ENCODE assay signal across 24 mouse cellular contexts in the genomic region with DNA sequence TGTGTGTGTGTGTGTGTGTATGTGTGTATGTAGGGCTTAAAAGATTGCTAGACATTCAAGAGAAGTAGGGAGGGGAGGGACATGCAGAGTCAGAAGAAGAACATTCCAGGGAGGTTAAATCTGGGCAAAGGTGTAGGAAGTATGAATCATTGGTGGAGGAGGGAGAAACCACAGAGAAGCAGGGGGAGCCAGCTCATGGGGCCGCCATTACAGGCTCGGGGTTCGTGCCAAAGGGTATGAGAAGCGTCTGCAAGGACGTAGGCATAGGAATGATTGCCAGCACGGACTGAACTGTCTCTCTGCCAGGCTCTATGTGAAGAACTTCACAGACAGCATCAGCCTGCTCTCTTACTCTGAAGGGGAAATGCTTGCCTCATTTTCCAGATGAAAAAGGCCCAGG. TPM values are rescaled to one million over a fixed set of nuclear protein-coding genes. Genes with fewer than 3 reads are reported as not detected.
DNase-seq lines count a peak whose midpoint lies in the region; ATAC-seq and TF ChIP-seq lines count a peak whose summit lies in the region.
"Had no signal": no experiment of that assay in that cellular context is flagged by ENCODE, and none has a peak within 500 bp of the region (broad histone marks: within the 10 kb centered on the region; RNA-seq: fewer than 3 reads in every experiment).

No protein-coding gene starts in this region.

- H3K27ac ChIP-seq in lung, postnatal 0 days (ENCODE audit: low read length): no peak overlapping the region
- H3K27ac ChIP-seq: heart, embryonic 15.5 days; hindbrain, embryonic 10.5 days; kidney, postnatal 0 days; liver, embryonic 15.5 days; midbrain, embryonic 12.5 days; neural tube, embryonic 12.5 days; stomach, embryonic 15.5 days had no signal

- H3ac ChIP-seq in C2C12 (ENCODE audit: control insufficient read depth, insufficient read length, low read depth) (no peak overlapping the region), myocyte (ENCODE audit: control insufficient read depth, insufficient read length) (no peak overlapping the region)

- no peaks in the 10 kb centered on the region for H3K36me3 ChIP-seq in lung, postnatal 0 days (ENCODE audit: insufficient read depth, low read length)
- peaks cover 67% of the 10 kb centered on the region for H3K36me3 ChIP-seq in C2C12 (ENCODE audit: control insufficient read depth, insufficient read depth)
- no peaks in the 10 kb centered on the region for H3K36me3 ChIP-seq in myocyte (ENCODE audit: control insufficient read depth, insufficient read depth)
- H3K36me3 ChIP-seq: hindbrain, embryonic 10.5 days; liver, embryonic 15.5 days; midbrain, embryonic 12.5 days; neural tube, embryonic 12.5 days; stomach, embryonic 15.5 days had no signal

- H3K79me2 ChIP-seq in C2C12 (ENCODE audit: control insufficient read depth, insufficient read depth) (peaks cover 23% of the 10 kb centered on the region), myocyte (ENCODE audit: control insufficient read depth, insufficient read depth) (peaks cover 3% of the 10 kb centered on the region)

- no peak overlapping the region for H3K4me2 ChIP-seq in lung, postnatal 0 days (replicated peaks; ENCODE audit: low read depth, low read length)
- H3K4me2 ChIP-seq in myocyte (ENCODE audit: low read depth): peak overlapping the region; percentile 43
- H3K4me2 ChIP-seq: heart, embryonic 15.5 days; liver, embryonic 15.5 days; midbrain, embryonic 12.5 days; neural tube, embryonic 12.5 days; stomach, embryonic 15.5 days had no signal

- 66% methylated on average over 6 of the region's 6 CpGs for WGBS in lung, postnatal 0 days

- H3K9me3 ChIP-seq in lung, postnatal 0 days (ENCODE audit: low read length): no peaks in the 10 kb centered on the region
- H3K9me3 ChIP-seq: heart, embryonic 15.5 days; hindbrain, embryonic 10.5 days; liver, embryonic 15.5 days; midbrain, embryonic 12.5 days; neural tube, embryonic 12.5 days; stomach, embryonic 15.5 days had no signal

- TF ChIP-seq POLR2A in myocyte (IDR thresholded peaks at IDR 0.05; ENCODE audit: insufficient read length, low read depth): no peak

- intact Hi-C loops in heart, postnatal 10 days (cut with DNase I): no loop called here

- no peak for TF ChIP-seq CTCF in lung, postnatal 0 days (IDR thresholded peaks at IDR 0.05)
- TF ChIP-seq CTCF in C2C12 (IDR thresholded peaks at IDR 0.05; ENCODE audit: control insufficient read depth, insufficient read depth, insufficient read length): no peak

- peaks cover 14% of the 10 kb centered on the region for H3K79me3 ChIP-seq in C2C12 (ENCODE audit: low read depth)

- H3K4me1 ChIP-seq in lung, postnatal 0 days (ENCODE audit: insufficient read depth, low read depth, low read length): peaks cover 8% of the 10 kb centered on the region; the same call in 1 of the 2 replicates

- H3K9ac ChIP-seq in lung, postnatal 0 days (replicated peaks; ENCODE audit: low read depth): no peak overlapping the region
- H3K9ac ChIP-seq: heart, embryonic 15.5 days; liver, embryonic 15.5 days; midbrain, embryonic 12.5 days; neural tube, embryonic 12.5 days; stomach, embryonic 15.5 days had no signal

- H3K4me3 ChIP-seq in lung, postnatal 0 days (ENCODE audit: low read depth, low read length): no peak overlapping the region
- H3K4me3 ChIP-seq in C2C12 (ENCODE audit: insufficient read depth, poor library complexity, severe bottlenecking) (no peak overlapping the region), myocyte (no peak overlapping the region)
- H3K4me3 ChIP-seq: heart, embryonic 15.5 days; hindbrain, embryonic 10.5 days; liver, embryonic 15.5 days; midbrain, embryonic 12.5 days; neural tube, embryonic 12.5 days; stomach, embryonic 15.5 days had no signal

- TF ChIP-seq EP300 in lung, postnatal 0 days (IDR thresholded peaks at IDR 0.05): no peak

- peak; percentile 45 for ATAC-seq in lung, postnatal 0 days
- ATAC-seq: CD4-positive, CD25-positive, alpha-beta regulatory T cell, adult 4 months had no signal

- H3K27me3 ChIP-seq in lung, postnatal 0 days (replicated peaks; ENCODE audit: insufficient read depth, low read length): no peaks in the 10 kb centered on the region
- no peaks in the 10 kb centered on the region for H3K27me3 ChIP-seq in C2C12 (ENCODE audit: control insufficient read depth, insufficient read depth, insufficient read length)
- H3K27me3 ChIP-seq in myocyte (ENCODE audit: control insufficient read depth, insufficient read depth, insufficient read length): no peaks in the 10 kb centered on the region

- DNase-seq in lung, postnatal 0 days (ENCODE audit: low spot score): peak; percentile 63
- DNase-seq in lung, postnatal 36 days: no peak
- DNase-seq in adrenal gland, postnatal 10 days: peak; percentile 79
- no peak for DNase-seq in thymus, postnatal 36 days
- DNase-seq in heart, postnatal 10 days: no peak
- no peak for DNase-seq in frontal cortex, postnatal 14 days (ENCODE audit: low spot score in 2 of 2)
- DNase-seq: cerebellum, adult 8-10 months; gastrocnemius, postnatal 36 days; kidney, adult 18-20 months had no signal

TF ChIP-seq in C2C12, 6 proteins besides CTCF, POLR2A, EP300 and RAD21:
- peak; percentile 25 for TF ChIP-seq FOSL1 (IDR thresholded peaks at IDR 0.05; ENCODE audit: insufficient read depth, low read length, poor library complexity, severe bottlenecking)
- TF ChIP-seq MYOD1 (IDR thresholded peaks at IDR 0.05; ENCODE audit: control insufficient read depth, insufficient read length, low read depth): no peak
- no peak for TF ChIP-seq MYOG (IDR thresholded peaks at IDR 0.05; ENCODE audit: control insufficient read depth, extremely low read depth, insufficient read length)
- TF ChIP-seq USF1 (IDR thresholded peaks at IDR 0.05; ENCODE audit: low read depth): no peak
- no peak for TF ChIP-seq MAX (IDR thresholded peaks at IDR 0.05)
- TF ChIP-seq CEBPB (IDR thresholded peaks at IDR 0.05; ENCODE audit: low read depth): no peak

TF ChIP-seq in myocyte, 11 proteins besides CTCF, POLR2A, EP300 and RAD21:
- no peak for TF ChIP-seq E2F4 (IDR thresholded peaks at IDR 0.05; ENCODE audit: insufficient read depth)
- no peak for TF ChIP-seq MAX (IDR thresholded peaks at IDR 0.05; ENCODE audit: low read depth)
- TF ChIP-seq SRF (IDR thresholded peaks at IDR 0.05; ENCODE audit: control insufficient read depth, insufficient read length, low read depth): no peak
- no peak for TF ChIP-seq MYOD1 (IDR thresholded peaks at IDR 0.05; ENCODE audit: control insufficient read depth in 1 of 3, insufficient read length in 2 of 3, low read depth in 2 of 3)
- no peak for TF ChIP-seq CEBPB (IDR thresholded peaks at IDR 0.05; ENCODE audit: insufficient read depth, poor library complexity, severe bottlenecking)
- TF ChIP-seq POLR2AphosphoS2 (IDR thresholded peaks at IDR 0.05; ENCODE audit: insufficient read length, low read depth): no peak
- no peak for TF ChIP-seq MYOG (IDR thresholded peaks at IDR 0.05; ENCODE audit: control insufficient read depth in 1 of 3, insufficient read depth in 1 of 3, insufficient read length in 2 of 3, low read depth in 2 of 3)
- no peak for TF ChIP-seq TCF12 (IDR thresholded peaks at IDR 0.05; ENCODE audit: insufficient read depth, poor library complexity, severe bottlenecking)
- TF ChIP-seq REST (IDR thresholded peaks at IDR 0.05; ENCODE audit: insufficient read depth, insufficient read length): no peak
- no peak for TF ChIP-seq USF1 (IDR thresholded peaks at IDR 0.05; ENCODE audit: low read depth)
- TF ChIP-seq TCF3 (IDR thresholded peaks at IDR 0.05; ENCODE audit: insufficient read length, low read depth): no peak

RNA-seq across cellular contexts. Expression of gene Ltbp3, which starts 8.8 kb away (rescaled TPM):
- polyA plus RNA-seq in lung, postnatal 0 days (2015; fragmentation: Nextera tagmentation; extraction: Ambion mirVana): 51.9 and 59.6 TPM in 2 replicates
- polyA plus RNA-seq in C2C12 (2012; fragmentation: generic; extraction: Trizol) (128 TPM), myocyte (2012; fragmentation: generic; extraction: Trizol) (100 TPM)
- total RNA-seq in adrenal gland, postnatal 10 days (2021): 100 to 1,000 TPM; 185 to 250 TPM
- 10 to 100 TPM; 77.0 to 79.2 TPM for total RNA-seq in heart, postnatal 10 days (2021)
- polyA plus RNA-seq: CD4-positive, CD25-positive, alpha-beta regulatory T cell, adult 4 months had no signal

RNA-seq across cellular contexts. Expression of gene Fam89b, which starts 20.0 kb away (rescaled TPM):
- 120 and 126 TPM in 2 replicates for polyA plus RNA-seq in lung, postnatal 0 days (2015; fragmentation: Nextera tagmentation; extraction: Ambion mirVana)
- polyA plus RNA-seq in C2C12 (2012; fragmentation: generic; extraction: Trizol) (129 TPM), myocyte (2012; fragmentation: generic; extraction: Trizol) (77.4 TPM)
- 10 to 100 TPM; 47.0 to 59.8 TPM for total RNA-seq in adrenal gland, postnatal 10 days (2021)
- total RNA-seq in heart, postnatal 10 days (2021): 10 to 100 TPM; 44.0 to 47.7 TPM

RNA-seq across cellular contexts. Expression of gene Scyl1, which starts 21.7 kb away (rescaled TPM):
- polyA plus RNA-seq in lung, postnatal 0 days (2015; fragmentation: Nextera tagmentation; extraction: Ambion mirVana): 64.6 TPM in 2 replicates
- 69.6 TPM for polyA plus RNA-seq in C2C12 (2012; fragmentation: generic; extraction: Trizol)
- total RNA-seq in adrenal gland, postnatal 10 days (2021): 10 to 100 TPM; 86.7 to 96.5 TPM
- polyA plus RNA-seq in myocyte (2012; fragmentation: generic; extraction: Trizol): 73.5 TPM
- 10 to 100 TPM; 63.4 to 65.7 TPM for total RNA-seq in heart, postnatal 10 days (2021)

RNA-seq across cellular contexts. Expression of gene Ehbp1l1, which starts 23.4 kb away (rescaled TPM):
- polyA plus RNA-seq in lung, postnatal 0 days (2015; fragmentation: Nextera tagmentation; extraction: Ambion mirVana): 19.3 and 21.6 TPM in 2 replicates
- 62.1 TPM for polyA plus RNA-seq in C2C12 (2012; fragmentation: generic; extraction: Trizol)
- total RNA-seq in adrenal gland, postnatal 10 days (2021): 10 to 100 TPM; 29.8 to 48.9 TPM
- polyA plus RNA-seq in myocyte (2012; fragmentation: generic; extraction: Trizol): 97.4 TPM
- total RNA-seq in heart, postnatal 10 days (2021): 100 to 1,000 TPM; 154 to 161 TPM

RNA-seq across cellular contexts. Expression of gene Kcnk7, which starts 45.3 kb away (rescaled TPM):
- 0.87 and 1.3 TPM in 2 replicates for polyA plus RNA-seq in lung, postnatal 0 days (2015; fragmentation: Nextera tagmentation; extraction: Ambion mirVana)
- polyA plus RNA-seq in C2C12 (2012; fragmentation: generic; extraction: Trizol): 0.19 TPM
- total RNA-seq in adrenal gland, postnatal 10 days (2021): not detected
- polyA plus RNA-seq in myocyte (2012; fragmentation: generic; extraction: Trizol): 0.12 TPM
- total RNA-seq in heart, postnatal 10 days (2021): not detected
- total RNA-seq: adrenal gland, adult 18-20 months; gastrocnemius, postnatal 36 days; heart, adult 8-10 months; left cerebral cortex, postnatal 25 days; megakaryocyte progenitor cell, adult 5-6 weeks had no signal
- polyA plus RNA-seq: embryonic facial prominence, embryonic 11.5 days had no signal

Comparison
In these comparisons a context has a peak if more than half of its experiments do, and no peak if none do; other contexts are left out.
1. DNase-seq: peak in lung, postnatal 0 days (single experiment) and adrenal gland, postnatal 10 days (single experiment); none in lung, postnatal 36 days (single experiment), thymus, postnatal 36 days (0 of 2), heart, postnatal 10 days (0 of 2) and frontal cortex, postnatal 14 days (0 of 2).